Mouse (Mus musculus): ENCODE results near the gene Proca1.
A peak's percentile ranks its signal among the peaks of the same experiment; 100 is the strongest.

The Proca1 gene

DNA sequence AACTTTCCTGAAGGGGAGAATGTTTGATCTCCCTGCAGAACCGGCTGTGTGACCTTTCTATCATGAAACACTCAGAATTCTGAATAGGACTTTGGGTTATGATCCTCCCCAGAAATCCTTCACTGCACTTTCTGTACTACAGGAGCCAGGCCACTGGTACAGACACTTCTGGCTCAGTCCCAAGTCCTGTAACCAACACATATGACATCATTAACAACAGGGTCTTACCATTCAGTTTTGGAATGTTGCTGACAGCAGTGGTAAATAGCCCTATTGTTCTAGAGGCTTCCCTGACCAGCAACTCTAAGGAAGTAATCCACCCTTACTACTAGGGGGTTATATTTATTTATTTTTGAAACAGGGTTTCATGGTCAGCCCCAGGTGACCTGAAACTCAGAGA lies at the start of gene Proca1:
TSS of gene Proca1 (plus strand) at position 280 of the 400 bp plus-strand sequence.
- DNase-seq, result no peak

GRCm38 (mm10) chr11:78143520-78143919 lies 49.7 kb upstream of the Proca1 start:
- no peak for DNase-seq

- DNase-seq, result no peak
Observed at GRCm38 (mm10) chr11:78146168-78146567, 47.0 kb upstream of the Proca1 start.

DNA sequence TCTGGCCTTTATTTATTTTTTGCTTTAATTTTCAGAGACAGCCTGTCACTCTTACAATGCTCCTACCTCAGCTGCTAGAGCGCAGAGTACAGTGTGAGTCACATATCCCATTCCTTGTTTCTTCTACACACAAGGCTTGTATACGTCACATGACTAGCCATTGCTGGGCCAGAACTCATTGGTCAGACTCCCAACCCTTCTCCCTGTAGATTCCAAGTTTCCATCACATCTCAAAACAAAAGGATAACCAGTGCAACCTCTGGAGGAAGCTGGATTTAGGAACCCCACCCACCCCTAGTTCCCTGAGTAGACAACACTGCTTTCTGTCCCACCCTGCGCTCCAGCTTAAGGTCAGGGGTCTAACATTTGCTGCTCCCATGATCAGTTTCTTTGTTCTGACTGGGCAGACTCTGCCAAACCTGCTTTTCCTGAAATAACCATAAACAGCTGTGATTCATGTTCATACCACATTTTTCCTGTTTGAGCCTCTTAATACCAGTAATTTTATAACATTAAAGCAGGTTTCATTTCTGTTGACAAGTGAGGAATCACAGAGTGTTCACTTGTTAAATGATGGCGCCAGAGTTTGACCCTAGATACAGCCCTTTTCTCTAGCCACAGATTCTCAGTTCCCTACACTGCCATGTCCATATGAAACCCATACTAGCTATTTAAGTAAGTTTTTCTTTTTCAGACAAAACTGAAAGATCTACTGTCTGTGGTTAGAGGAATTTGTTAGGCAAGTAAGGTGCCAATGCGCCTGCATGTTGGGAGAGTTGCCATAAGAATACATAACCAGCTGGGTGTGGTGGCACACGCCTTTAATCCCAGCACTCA lies 46.3 kb upstream of the Proca1 start:
- no peak for DNase-seq

- DNase-seq, result no peak
Observed at GRCm38 (mm10) chr11:78151161-78151560, 42.0 kb upstream of the Proca1 start.

GRCm38 (mm10) chr11:78152299-78153231 lies 40.6 kb upstream of the Proca1 start:
- DNase-seq, result peak; percentile 67

DNA sequence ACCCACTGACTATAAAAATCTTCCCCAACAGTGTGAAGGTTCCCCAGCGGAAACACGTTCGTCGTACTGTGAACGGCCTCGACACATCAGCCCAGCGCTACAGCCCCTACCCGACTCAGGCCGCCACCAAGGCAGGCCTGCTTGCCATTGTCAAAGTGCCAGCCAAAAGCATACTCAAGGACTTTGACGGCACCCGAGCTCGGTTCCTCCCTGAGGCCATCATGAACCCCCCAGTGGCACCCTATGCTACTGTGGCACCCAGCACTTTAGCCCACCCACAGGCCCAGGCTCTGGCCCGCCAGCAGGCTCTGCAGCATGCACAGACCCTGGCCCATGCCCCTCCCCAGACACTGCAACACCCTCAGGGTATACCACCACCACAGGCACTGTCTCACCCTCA lies 39.4 kb upstream of the Proca1 start:
- DNase-seq, result no peak

- no peak for DNase-seq
Observed at GRCm38 (mm10) chr11:78155674-78156073, 37.5 kb upstream of the Proca1 start.

GRCm38 (mm10) chr11:78156156-78156699 lies 37.0 kb upstream of the Proca1 start:
- DNase-seq, result no peak

- peak; percentile 56 for DNase-seq
Observed at GRCm38 (mm10) chr11:78159096-78159495, 34.1 kb upstream of the Proca1 start.

- no peak for DNase-seq
Observed at GRCm38 (mm10) chr11:78159557-78159956, 33.6 kb upstream of the Proca1 start.

DNA sequence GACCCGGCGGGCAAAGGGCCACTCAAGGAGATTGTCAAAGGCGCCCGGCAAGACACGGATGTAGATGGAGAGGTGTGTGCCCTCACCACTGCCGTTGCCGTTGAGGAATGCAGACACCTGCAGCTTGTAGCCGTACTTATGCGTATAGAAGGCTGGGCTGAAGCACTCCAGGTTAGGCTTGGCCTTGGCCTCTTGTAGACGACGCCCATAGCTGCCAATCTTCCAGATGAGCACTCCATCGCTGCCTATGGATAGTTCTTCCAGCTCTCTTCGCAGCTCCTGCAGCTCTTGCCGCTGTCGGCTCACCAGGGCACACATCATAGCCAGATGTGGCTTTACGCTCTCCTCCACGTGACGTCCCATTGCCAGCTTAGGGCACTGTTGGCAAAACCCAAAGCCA lies 33.0 kb upstream of the Proca1 start:
- no peak for DNase-seq

- no peak for DNase-seq
Observed at GRCm38 (mm10) chr11:78160675-78161074, 32.5 kb upstream of the Proca1 start.

GRCm38 (mm10) chr11:78161169-78161568 lies 32.0 kb upstream of the Proca1 start:
- DNase-seq, result no peak

- DNase-seq, result no peak
Observed at GRCm38 (mm10) chr11:78161968-78162367, 31.2 kb upstream of the Proca1 start.

GRCm38 (mm10) chr11:78162504-78162903 lies 30.7 kb upstream of the Proca1 start:
- no peak for DNase-seq

DNA sequence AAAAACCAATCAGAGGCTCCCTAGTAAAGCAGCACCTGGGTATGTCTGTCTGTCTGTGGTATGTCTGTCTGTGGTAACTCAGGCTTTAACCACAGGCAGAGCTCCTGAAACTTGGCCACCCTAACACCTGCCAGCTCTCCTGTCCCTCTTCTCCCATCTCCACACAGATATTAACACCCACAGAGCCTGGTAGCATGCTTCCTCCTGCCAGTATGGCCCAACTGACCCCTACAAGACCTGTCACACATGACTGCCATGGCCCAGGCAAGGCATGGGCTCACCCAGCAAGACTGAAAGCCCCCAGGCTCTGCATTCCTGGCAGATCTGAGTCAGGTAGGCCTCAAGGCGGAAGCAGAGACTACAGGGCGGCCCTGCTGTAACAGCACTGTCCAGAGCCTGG lies 30.1 kb upstream of the Proca1 start:
- no peak for DNase-seq

GRCm38 (mm10) chr11:78163681-78164603 lies 29.2 kb upstream of the Proca1 start:
- DNase-seq, result no peak

DNA sequence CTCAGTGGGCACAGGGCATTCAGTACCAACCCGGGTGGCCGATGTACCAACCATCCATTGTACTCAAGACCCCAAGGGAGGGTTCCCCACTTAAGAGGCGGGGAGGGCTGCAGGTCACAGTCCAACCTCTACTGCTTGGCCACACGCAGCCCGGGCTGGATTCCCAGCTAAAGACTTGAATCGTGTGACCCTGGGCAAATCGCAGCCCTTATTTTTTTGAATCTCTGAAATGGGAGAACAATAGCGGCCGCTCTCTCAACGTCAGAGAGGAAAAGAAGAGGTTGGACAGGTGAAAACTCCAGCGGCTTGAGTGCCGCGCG lies 28.6 kb upstream of the Proca1 start:
- DNase-seq, result no peak

DNA sequence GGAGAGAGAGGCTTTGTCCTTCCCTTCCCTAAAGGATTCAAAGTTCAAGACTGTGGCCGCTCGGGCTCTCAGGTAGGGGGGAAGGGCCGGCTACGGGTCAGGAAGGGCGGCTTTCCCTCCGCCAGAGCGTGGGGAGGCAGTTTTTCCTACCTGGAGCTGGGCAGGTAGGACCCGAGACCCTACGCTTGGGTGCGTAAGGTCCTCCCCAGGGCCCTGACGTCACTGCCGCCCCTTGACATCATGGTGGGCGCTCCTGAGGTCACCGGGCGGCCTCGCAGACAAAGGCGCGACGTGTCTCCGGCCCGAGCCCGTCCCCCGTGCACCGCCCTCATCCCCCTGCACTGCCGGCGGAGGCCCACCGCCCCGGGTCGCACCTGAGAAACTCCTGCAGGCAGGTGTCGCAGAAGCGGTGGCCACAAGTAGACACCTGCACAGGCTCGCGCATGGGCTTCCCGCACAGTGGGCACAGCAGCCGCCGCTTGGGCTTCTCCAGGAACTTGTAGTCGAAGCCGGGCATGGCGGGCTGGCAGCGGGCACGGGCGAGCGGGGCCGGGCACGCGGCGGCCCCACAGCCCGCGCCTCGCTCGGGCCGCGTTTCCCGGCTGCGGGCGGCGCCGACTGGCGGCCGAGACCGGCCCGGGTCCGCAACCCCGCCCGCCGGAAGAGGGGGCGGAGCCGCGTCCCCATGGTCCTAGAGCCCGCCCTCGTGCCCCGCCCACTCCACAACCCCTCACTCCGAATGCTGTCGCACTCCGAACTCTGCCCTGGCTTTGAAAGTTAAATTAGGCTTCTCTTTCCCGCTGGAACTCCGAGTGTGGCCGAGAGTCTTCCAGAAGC lies 28.1 kb upstream of the Proca1 start, which contains the start of gene Traf4:
TSS of gene Traf4 (minus strand) at position 666 of the 837 bp plus-strand sequence.
- DNase-seq, result peak; percentile 72

DNA sequence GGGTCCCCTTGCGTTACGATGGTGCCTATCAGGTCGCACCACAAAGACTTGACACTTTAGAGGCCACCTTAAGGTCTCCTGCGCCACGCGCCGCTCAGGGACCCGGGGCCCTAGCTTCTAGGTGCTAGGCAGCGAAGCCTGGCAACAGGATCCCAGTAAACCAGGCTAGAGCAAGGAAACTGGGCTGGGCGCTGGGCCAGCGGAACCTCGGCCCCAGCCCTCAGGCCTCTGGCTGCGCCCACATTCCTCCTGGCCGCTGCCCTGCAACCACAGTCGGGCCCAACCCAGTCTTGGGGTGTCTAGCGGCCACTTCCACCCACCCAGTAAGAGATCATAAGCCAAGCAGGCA lies 27.5 kb upstream of the Proca1 start:
- no peak for DNase-seq

DNA sequence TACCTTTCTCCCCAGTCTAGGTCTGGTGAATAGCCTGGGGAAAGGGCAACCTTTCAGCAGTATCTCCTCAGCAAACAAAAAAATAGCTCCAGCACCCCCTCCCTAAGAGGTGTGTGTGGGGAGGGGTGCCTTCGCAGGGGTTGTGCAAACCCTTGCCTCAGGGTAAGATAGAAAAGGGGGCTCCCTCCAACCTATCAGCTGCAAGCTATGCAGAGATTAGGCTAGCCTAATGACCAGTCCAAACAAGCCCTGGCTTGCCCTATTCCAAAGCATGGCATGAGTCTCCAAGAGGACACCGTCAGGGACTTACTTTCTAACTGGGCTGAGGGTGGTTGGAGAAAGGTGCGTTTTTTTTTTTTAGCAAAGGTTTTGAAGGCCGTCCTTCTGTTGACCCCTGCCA lies 27.0 kb upstream of the Proca1 start:
- no peak for DNase-seq
